Mouse (Mus musculus): ENCODE measurements at regions not wholly inside any gene's neighbourhood (a gene's known extent, or its start where the extent isn't known, plus 50 kb on each side); places are given as distances from the start of the nearest gene placed in this dataset.

DNA sequence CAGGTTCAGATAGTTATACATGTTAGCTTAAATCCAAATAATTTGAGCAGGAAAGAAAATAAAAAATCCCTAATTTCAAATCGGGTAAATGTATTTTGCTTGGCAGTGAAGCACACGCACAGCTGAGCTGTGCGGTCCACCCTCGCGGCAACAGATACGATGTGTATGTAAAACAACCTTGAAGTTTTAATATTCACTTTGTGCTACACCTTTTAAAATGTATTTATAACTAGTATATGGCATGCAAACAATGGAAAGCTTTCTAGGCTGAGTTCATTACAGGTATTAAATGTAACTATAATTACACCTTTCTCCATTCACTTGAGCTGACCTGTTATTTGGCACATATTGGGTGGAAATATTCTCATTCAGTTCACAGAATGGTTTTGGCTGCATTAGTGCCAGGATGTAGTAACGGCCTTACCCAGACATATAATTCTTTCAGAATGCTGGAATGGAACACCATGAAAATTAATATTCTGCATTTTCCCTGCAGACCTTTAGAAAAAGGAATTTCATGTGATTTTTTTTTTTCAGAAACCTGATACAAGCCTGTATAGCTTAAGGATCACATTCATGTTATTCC lies 366.6 kb downstream of the Mdfic start:
- DNase-seq (ENCODE audit: low read depth, low spot score) = no peak
- H3K27ac ChIP-seq (ENCODE audit: insufficient read depth, low read depth, low read length, poor library complexity, severe bottlenecking) = no peak overlapping the region

DNA sequence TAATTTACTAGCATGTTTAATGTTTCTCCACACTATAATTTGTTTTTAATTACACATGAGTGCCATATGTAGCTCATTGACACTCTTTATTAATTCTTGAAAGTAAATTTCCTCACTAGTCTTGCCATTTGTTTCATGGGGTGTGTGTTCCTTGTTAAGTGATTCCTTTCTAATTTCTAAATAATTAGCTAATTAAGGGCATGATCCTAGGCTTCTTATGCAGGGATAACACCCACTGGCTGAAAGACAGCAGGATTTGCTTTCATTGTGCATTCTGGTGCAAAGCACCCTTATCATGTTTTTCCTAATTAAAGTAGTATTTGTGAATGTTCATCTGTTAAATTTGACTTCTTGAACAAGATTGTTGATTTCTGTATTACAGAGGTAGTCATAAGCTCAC lies 378.3 kb downstream of the Mdfic start:
- Histone ChIP-seq H3K9me3 (ENCODE audit: control insufficient read depth, insufficient read depth, low read depth, low read length) (no peaks in the 10 kb centered on the region), H3K4me1 (ENCODE audit: control insufficient read depth in 2 of 2, insufficient read depth in 2 of 2, low read length in 2 of 2, poor library complexity in 1 of 2) (no peaks in the 10 kb centered on the region), H3K4me3 (ENCODE audit: insufficient read depth in 1 of 2, low read depth in 1 of 2, low read length in 2 of 2, poor library complexity in 1 of 2, severe bottlenecking in 1 of 2) (no peak overlapping the region), H3K9ac (ENCODE audit: insufficient read depth, low read depth, low read length, poor library complexity, severe bottlenecking) (no peak overlapping the region), H3K27ac (ENCODE audit: insufficient read depth, low read depth, low read length, poor library complexity, severe bottlenecking) (no peak overlapping the region), H3K36me3 (ENCODE audit: control insufficient read depth, insufficient read depth, low read length, poor library complexity, severe bottlenecking) (no peaks in the 10 kb centered on the region)
- DNase-seq (ENCODE audit: low read depth, low spot score) = no peak
- in situ Hi-C loops (cut with MboI; ENCODE audit: low sequenced_read_pairs in 2 of 2, unreplicated experiment in 2 of 2) = no loop called here
- TF ChIP-seq ZC3H11A (IDR thresholded peaks at IDR 0.05; ENCODE audit: borderline replicate concordance, low read depth, low read length) (no peak), HCFC1 (IDR thresholded peaks at IDR 0.05; ENCODE audit: borderline replicate concordance, insufficient read depth, low read length) (no peak)

More for the DNA sequence above, 366.6 kb downstream of the Mdfic start:
- Histone ChIP-seq H3K9me3 (ENCODE audit: control insufficient read depth, insufficient read depth, low read depth, low read length) (no peaks in the 10 kb centered on the region), H3K9ac (ENCODE audit: insufficient read depth, low read depth, low read length, poor library complexity, severe bottlenecking) (no peak overlapping the region), H3K4me3 (ENCODE audit: insufficient read depth in 1 of 2, low read depth in 1 of 2, low read length in 2 of 2, poor library complexity in 1 of 2, severe bottlenecking in 1 of 2) (no peak overlapping the region), H3K4me1 (ENCODE audit: control insufficient read depth in 2 of 2, insufficient read depth in 2 of 2, low read length in 2 of 2, poor library complexity in 1 of 2) (no peaks in the 10 kb centered on the region), H3K36me3 (ENCODE audit: control insufficient read depth, insufficient read depth, low read length, poor library complexity, severe bottlenecking) (no peaks in the 10 kb centered on the region)
- TF ChIP-seq ZC3H11A (IDR thresholded peaks at IDR 0.05; ENCODE audit: borderline replicate concordance, low read depth, low read length) (no peak), ZNF384 (IDR thresholded peaks at IDR 0.05; ENCODE audit: low read depth, low read length) (no peak), HCFC1 (IDR thresholded peaks at IDR 0.05; ENCODE audit: borderline replicate concordance, insufficient read depth, low read length) (no peak), CHD2 (IDR thresholded peaks at IDR 0.05; ENCODE audit: low read depth, low read length) (no peak), MAFK (IDR thresholded peaks at IDR 0.05; ENCODE audit: insufficient read depth, low read depth, low read length) (no peak)
- in situ Hi-C loops (cut with MboI; ENCODE audit: low sequenced_read_pairs in 2 of 2, unreplicated experiment in 2 of 2) = no loop called here

GRCm38 (mm10) chr6:16141009-16141408 lies 420.5 kb downstream of the Mdfic start:
- TF ChIP-seq ZC3H11A (IDR thresholded peaks at IDR 0.05; ENCODE audit: borderline replicate concordance, low read depth, low read length) = no peak
- no peak for TF ChIP-seq ZNF384 (IDR thresholded peaks at IDR 0.05; ENCODE audit: low read depth, low read length)
- no peak for TF ChIP-seq CHD2 (IDR thresholded peaks at IDR 0.05; ENCODE audit: low read depth, low read length)
- TF ChIP-seq MAFK (IDR thresholded peaks at IDR 0.05; ENCODE audit: insufficient read depth, low read depth, low read length) = no peak
- no peak for TF ChIP-seq HCFC1 (IDR thresholded peaks at IDR 0.05; ENCODE audit: borderline replicate concordance, insufficient read depth, low read length)
- Histone ChIP-seq H3K36me3 (ENCODE audit: control insufficient read depth, insufficient read depth, low read length, poor library complexity, severe bottlenecking) (no peaks in the 10 kb centered on the region), H3K27ac (ENCODE audit: insufficient read depth, low read depth, low read length, poor library complexity, severe bottlenecking) (no peak overlapping the region), H3K9me3 (ENCODE audit: control insufficient read depth, insufficient read depth, low read depth, low read length) (no peaks in the 10 kb centered on the region), H3K4me3 (ENCODE audit: insufficient read depth in 1 of 2, low read depth in 1 of 2, low read length in 2 of 2, poor library complexity in 1 of 2, severe bottlenecking in 1 of 2) (no peak overlapping the region), H3K9ac (ENCODE audit: insufficient read depth, low read depth, low read length, poor library complexity, severe bottlenecking) (no peak overlapping the region), H3K4me1 (ENCODE audit: control insufficient read depth in 2 of 2, insufficient read depth in 2 of 2, low read length in 2 of 2, poor library complexity in 1 of 2) (no peaks in the 10 kb centered on the region)
- in situ Hi-C loops (cut with MboI; ENCODE audit: low sequenced_read_pairs in 2 of 2, unreplicated experiment in 2 of 2) = no loop called here
- DNase-seq (ENCODE audit: low read depth, low spot score) = no peak

GRCm38 (mm10) chr6:16144538-16144937 lies 424.1 kb downstream of the Mdfic start:
- in situ Hi-C loops (cut with MboI; ENCODE audit: low sequenced_read_pairs in 2 of 2, unreplicated experiment in 2 of 2) = no loop called here
- H3K4me1 ChIP-seq (ENCODE audit: control insufficient read depth in 2 of 2, insufficient read depth in 2 of 2, low read length in 2 of 2, poor library complexity in 1 of 2) = no peaks in the 10 kb centered on the region
- H3K36me3 ChIP-seq (ENCODE audit: control insufficient read depth, insufficient read depth, low read length, poor library complexity, severe bottlenecking) = no peaks in the 10 kb centered on the region
- DNase-seq (ENCODE audit: low read depth, low spot score) = no peak
- TF ChIP-seq ZNF384 (IDR thresholded peaks at IDR 0.05; ENCODE audit: low read depth, low read length) = no peak
- no peak for TF ChIP-seq ZC3H11A (IDR thresholded peaks at IDR 0.05; ENCODE audit: borderline replicate concordance, low read depth, low read length)
- TF ChIP-seq MAFK (IDR thresholded peaks at IDR 0.05; ENCODE audit: insufficient read depth, low read depth, low read length) = no peak
- no peak for TF ChIP-seq CHD2 (IDR thresholded peaks at IDR 0.05; ENCODE audit: low read depth, low read length)
- TF ChIP-seq HCFC1 (IDR thresholded peaks at IDR 0.05; ENCODE audit: borderline replicate concordance, insufficient read depth, low read length) = no peak
- no peak overlapping the region for H3K4me3 ChIP-seq (ENCODE audit: insufficient read depth in 1 of 2, low read depth in 1 of 2, low read length in 2 of 2, poor library complexity in 1 of 2, severe bottlenecking in 1 of 2)
- H3K9me3 ChIP-seq (ENCODE audit: control insufficient read depth, insufficient read depth, low read depth, low read length) = no peaks in the 10 kb centered on the region
- H3K9ac ChIP-seq (ENCODE audit: insufficient read depth, low read depth, low read length, poor library complexity, severe bottlenecking) = no peak overlapping the region
- H3K27ac ChIP-seq (ENCODE audit: insufficient read depth, low read depth, low read length, poor library complexity, severe bottlenecking) = no peak overlapping the region

DNA sequence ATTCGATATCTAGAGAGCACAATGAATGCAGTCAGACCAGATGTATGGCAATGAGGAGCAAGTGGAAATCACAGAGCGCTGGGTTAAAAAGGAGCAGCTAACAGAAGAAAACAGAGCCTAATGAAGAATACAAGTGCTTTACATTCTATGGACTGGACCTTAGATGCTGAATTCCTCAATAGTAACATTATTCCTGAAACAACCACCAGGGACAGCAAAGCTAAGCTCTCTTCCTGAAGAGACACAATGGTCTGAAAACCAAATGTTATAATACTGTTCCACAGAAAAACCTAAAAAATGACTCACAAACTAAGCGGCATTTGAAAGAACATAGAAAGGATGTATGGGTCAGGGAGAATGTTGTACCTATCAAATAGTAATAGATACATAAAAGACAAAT lies 430.1 kb downstream of the Mdfic start:
- Histone ChIP-seq H3K27ac (ENCODE audit: insufficient read depth, low read depth, low read length, poor library complexity, severe bottlenecking) (no peak overlapping the region), H3K4me3 (ENCODE audit: insufficient read depth in 1 of 2, low read depth in 1 of 2, low read length in 2 of 2, poor library complexity in 1 of 2, severe bottlenecking in 1 of 2) (no peak overlapping the region), H3K4me1 (ENCODE audit: control insufficient read depth in 2 of 2, insufficient read depth in 2 of 2, low read length in 2 of 2, poor library complexity in 1 of 2) (no peaks in the 10 kb centered on the region), H3K9ac (ENCODE audit: insufficient read depth, low read depth, low read length, poor library complexity, severe bottlenecking) (no peak overlapping the region), H3K9me3 (ENCODE audit: control insufficient read depth, insufficient read depth, low read depth, low read length) (no peaks in the 10 kb centered on the region), H3K36me3 (ENCODE audit: control insufficient read depth, insufficient read depth, low read length, poor library complexity, severe bottlenecking) (no peaks in the 10 kb centered on the region)
- no peak for TF ChIP-seq ZNF384 (IDR thresholded peaks at IDR 0.05; ENCODE audit: low read depth, low read length)
- TF ChIP-seq CHD2 (IDR thresholded peaks at IDR 0.05; ENCODE audit: low read depth, low read length) = no peak
- no peak for TF ChIP-seq MAFK (IDR thresholded peaks at IDR 0.05; ENCODE audit: insufficient read depth, low read depth, low read length)
- in situ Hi-C loops (cut with MboI; ENCODE audit: low sequenced_read_pairs in 2 of 2, unreplicated experiment in 2 of 2) = no loop called here
- no peak for DNase-seq (ENCODE audit: low read depth, low spot score)
